Mouse (Mus musculus) CH12.LX (cell line): Measurements from ENCODE around the gene Nab2. TPM values are rescaled to one million over a fixed set of nuclear protein-coding genes. Genes with fewer than 3 reads are reported as not detected.

Source experiments
- DNase-seq: peaks from one replicate; pipeline ENCODE4 v3.0.0-alpha.2; 2013; ENCODE audit errors: extremely low read depth
- H3K27ac ChIP-seq: 2 replicates; pipeline ENCODE4 v1.5.1; 2012; ENCODE audit warnings: low read depth, mild to moderate bottlenecking, control low read depth, moderate library complexity; ENCODE audit not compliant: insufficient read depth
- H3K27me3 ChIP-seq: replicated peaks from 2 replicates; pipeline ENCODE3; 2012; ENCODE audit warnings: inconsistent platforms
- H3K36me3 ChIP-seq, 2 experiments: replicated peaks in 1 of 2; 2 replicates each; pipeline versions ENCODE3 to v1.6.1; 2012; ENCODE audit warnings: inconsistent platforms in 1 of 2, low read length in 1 of 2, mild to moderate bottlenecking in 1 of 2, mixed read lengths in 1 of 2, moderate library complexity in 1 of 2; ENCODE audit not compliant: control insufficient read depth in 1 of 2, insufficient read depth in 1 of 2
- H3K4me1 ChIP-seq, 2 experiments: 2 replicates each; pipeline ENCODE4 v1.6.1; 2012; ENCODE audit warnings: inconsistent platforms in 1 of 2, moderate library complexity in 1 of 2; ENCODE audit not compliant: insufficient read depth in 2 of 2, control insufficient read depth in 1 of 2
- H3K4me2 ChIP-seq: 2 replicates; pipeline ENCODE4 v1.6.1; 2012; ENCODE audit warnings: low read depth, mild to moderate bottlenecking, control low read depth; ENCODE audit not compliant: poor library complexity, insufficient read depth, severe bottlenecking
- H3K4me3 ChIP-seq, 3 experiments: fragments of 150-350 bp in 1 of 3; sonication (generic) in 1 of 3; replicated peaks in 1 of 3; 2 replicates each; pipeline versions ENCODE3 to v1.5.1; 2011 to 2012; ENCODE audit warnings: low read depth in 2 of 3, low read length in 2 of 3, mild to moderate bottlenecking in 2 of 3, moderate library complexity in 2 of 3, control low read depth in 1 of 3, improper control_type of control experiment in 1 of 3, inconsistent platforms in 1 of 3, mixed read lengths in 1 of 3; ENCODE audit not compliant: poor library complexity in 1 of 3
- H3K79me2 ChIP-seq: replicated peaks from 2 replicates; pipeline ENCODE4 v1.6.1; 2012; ENCODE audit warnings: mild to moderate bottlenecking, moderate library complexity; ENCODE audit not compliant: control insufficient read depth, poor library complexity, insufficient read depth, severe bottlenecking; ENCODE audit errors: extremely low read depth
- H3K9ac ChIP-seq: 2 replicates; pipeline ENCODE4 v1.6.1; 2012; ENCODE audit warnings: low read depth, mild to moderate bottlenecking, control low read depth, moderate library complexity; ENCODE audit not compliant: insufficient read depth
- H3K9me3 ChIP-seq: replicated peaks from 2 replicates; pipeline ENCODE3; 2012; ENCODE audit warnings: low read length, inconsistent platforms, mixed read lengths
- CHD1 ChIP-seq: IDR thresholded peaks from 2 replicates; pipeline ENCODE4 v1.6.1; 2012; ENCODE audit warnings: low read depth, low read length, improper control_type of control experiment, inconsistent platforms
- CHD2 ChIP-seq: IDR thresholded peaks from 2 replicates; pipeline ENCODE4 v1.6.1; 2011; ENCODE audit warnings: low read length, improper control_type of control experiment
- ETS1 ChIP-seq: conservative IDR thresholded peaks from 2 replicates; pipeline ENCODE4 v1.6.1; 2012; ENCODE audit warnings: low read depth, mild to moderate bottlenecking, inconsistent platforms, low read length, improper control_type of control experiment, moderate library complexity
- GABPA ChIP-seq: IDR thresholded peaks from 2 replicates; pipeline ENCODE4 v1.6.1; 2012; ENCODE audit warnings: low read depth, low read length, improper control_type of control experiment, inconsistent platforms; ENCODE audit not compliant: insufficient replicate concordance
- IRF4 ChIP-seq: IDR thresholded peaks from 2 replicates; pipeline ENCODE4 v1.6.1; 2014; ENCODE audit warnings: low read depth, mild to moderate bottlenecking, inconsistent platforms, low read length, improper control_type of control experiment
- JUND ChIP-seq: conservative IDR thresholded peaks from 2 replicates; pipeline ENCODE4 v1.6.1; 2011; ENCODE audit warnings: low read depth, low read length, improper control_type of control experiment
- KAT2A ChIP-seq: IDR thresholded peaks from 2 replicates; pipeline ENCODE4 v1.6.1; 2012; ENCODE audit warnings: low read length, improper control_type of control experiment, inconsistent platforms; ENCODE audit not compliant: insufficient replicate concordance
- MAFK ChIP-seq: IDR thresholded peaks from 2 replicates; pipeline ENCODE4 v1.6.1; 2011; ENCODE audit warnings: low read length, improper control_type of control experiment; ENCODE audit not compliant: insufficient replicate concordance
- MAX ChIP-seq: IDR thresholded peaks from 2 replicates; pipeline ENCODE4 v1.6.1; 2011; ENCODE audit warnings: low read length, improper control_type of control experiment
- MAZ ChIP-seq: IDR thresholded peaks from 2 replicates; pipeline ENCODE4 v1.6.1; 2012; ENCODE audit warnings: low read depth, mild to moderate bottlenecking, inconsistent platforms, low read length, improper control_type of control experiment, moderate library complexity
- MXI1 ChIP-seq: IDR thresholded peaks from 2 replicates; pipeline ENCODE4 v1.6.1; 2011; ENCODE audit warnings: mild to moderate bottlenecking, low read depth, low read length, improper control_type of control experiment
- MYC ChIP-seq: IDR thresholded peaks from 2 replicates; pipeline ENCODE4 v1.6.1; 2011; ENCODE audit warnings: low read depth, mild to moderate bottlenecking, improper control_type of control experiment, low read length
- NELFE ChIP-seq: IDR thresholded peaks from 2 replicates; pipeline ENCODE4 v1.6.1; 2011; ENCODE audit warnings: low read depth, low read length, improper control_type of control experiment
- NRF1 ChIP-seq: IDR thresholded peaks from 2 replicates; pipeline ENCODE4 v1.6.1; 2014; ENCODE audit warnings: low read depth, mild to moderate bottlenecking, inconsistent platforms, low read length, improper control_type of control experiment, moderate library complexity
- PAX5 ChIP-seq: IDR thresholded peaks from 2 replicates; pipeline ENCODE4 v1.6.1; 2012; ENCODE audit warnings: low read length, inconsistent platforms, mixed read lengths
- POLR2A ChIP-seq: IDR thresholded peaks from 2 replicates; pipeline ENCODE4 v1.6.1; 2011; ENCODE audit warnings: low read depth, mild to moderate bottlenecking, improper control_type of control experiment, low read length
- POLR2AphosphoS2 ChIP-seq: IDR thresholded peaks from 2 replicates; pipeline ENCODE4 v1.6.1; 2011; ENCODE audit warnings: low read depth, low read length, improper control_type of control experiment
- RAD21 ChIP-seq: IDR thresholded peaks from 2 replicates; pipeline ENCODE4 v1.6.1; 2011; ENCODE audit warnings: low read depth, mild to moderate bottlenecking, low read length, improper control_type of control experiment, moderate library complexity
- RCOR1 ChIP-seq: conservative IDR thresholded peaks from 2 replicates; pipeline ENCODE4 v1.6.1; 2012; ENCODE audit warnings: low read depth, mild to moderate bottlenecking, inconsistent platforms, low read length, improper control_type of control experiment
- SIN3A ChIP-seq: IDR thresholded peaks from 2 replicates; pipeline ENCODE4 v1.6.1; 2012; ENCODE audit warnings: low read length, improper control_type of control experiment, inconsistent platforms
- UBTF ChIP-seq: IDR thresholded peaks from 2 replicates; pipeline ENCODE4 v1.6.1; 2012; ENCODE audit warnings: low read depth, mild to moderate bottlenecking, inconsistent platforms, low read length, improper control_type of control experiment, moderate library complexity
- USF2 ChIP-seq: conservative IDR thresholded peaks from 2 replicates; pipeline ENCODE4 v1.6.1; 2011; ENCODE audit warnings: low read depth, low read length, improper control_type of control experiment
- ZKSCAN1 ChIP-seq: IDR thresholded peaks from 2 replicates; pipeline ENCODE4 v1.6.1; 2012; ENCODE audit warnings: low read depth, inconsistent platforms, low read length, improper control_type of control experiment, borderline replicate concordance
- ZNF384 ChIP-seq: IDR thresholded peaks from 2 replicates; pipeline ENCODE4 v1.6.1; 2012; ENCODE audit warnings: low read depth, low read length, improper control_type of control experiment, inconsistent platforms
- dilution Hi-C: fragments of 300-500 bp; cut with MboI; formaldehyde crosslinking; loops from 2 replicates; pipeline ENCODE4 v1.14.3; 2020; ENCODE audit warnings: low sequenced_read_pairs; ENCODE audit not compliant: extremely low pct_unique_long_range_greater_than_20kb, extremely low pct_ligation_motif_present
- in situ Hi-C: fragments of 300-500 bp; cut with MboI; formaldehyde crosslinking; loops from 3 replicates; pipeline ENCODE4 v1.14.3; 2019; ENCODE audit warnings: low sequenced_read_pairs, low pct_ligation_motif_present, low pct_unique_long_range_greater_than_20kb, mixed read lengths
- polyA plus RNA-seq: library from polyadenylated mRNA; unstranded; fragments of >175 nt; gene quantifications from 2 replicates; pipeline ENCODE4 v1.2.1, GENCODE M21; 2012; ENCODE audit warnings: low read depth; ENCODE audit not compliant: insufficient read length
- total RNA-seq, 2 experiments: library from RNA; depleted of rRNA; stranded (reverse); fragments of 300-350 nt in 1 of 2; fragments of >200 nt in 1 of 2; gene quantifications; 2 replicates each; pipeline ENCODE4 v1.2.3; 2012 to 2014

Gene Nab2
- total and polyA plus RNA-seq, 3 experiments: 8.1 to 10.0 (median 9.2) TPM

- no peak overlapping the region for H3K27ac ChIP-seq
- no peak overlapping the region for H3K4me3 ChIP-seq
- no peak for DNase-seq
- no peaks in the 10 kb centered on the region for H3K9me3 ChIP-seq
- H3K4me2 ChIP-seq: no peak overlapping the region
- H3K79me2 ChIP-seq: no peaks in the 10 kb centered on the region
- peaks cover 26% of the 10 kb centered on the region for H3K27me3 ChIP-seq
- peaks cover 21 to 70% of the 10 kb centered on the region in 2 experiments for H3K4me1 ChIP-seq
- dilution Hi-C loops: no loop called here
- in situ Hi-C loops: no loop called here
- TF ChIP-seq RCOR1 (no peak), MAFK (no peak), CHD1 (no peak), POLR2AphosphoS2 (no peak), CHD2 (no peak), SIN3A (no peak), ETS1 (no peak), GABPA (no peak), NRF1 (no peak), PAX5 (no peak)
- H3K9ac ChIP-seq: no peak overlapping the region
- H3K36me3 ChIP-seq: peaks cover 5 to 30% of the 10 kb centered on the region in 2 experiments
Observed at GRCm38 (mm10) chr10:127664891-127665290, 3.5 kb downstream of the Nab2 start.

- Histone ChIP-seq H3K4me2 (no peak overlapping the region), H3K79me2 (no peaks in the 10 kb centered on the region), H3K27ac (no peak overlapping the region), H3K36me3 (peaks cover 13 to 37% of the 10 kb centered on the region in 2 experiments), H3K9me3 (no peaks in the 10 kb centered on the region), H3K4me3 (no peak overlapping the region), H3K4me1 (peaks cover 17 to 65% of the 10 kb centered on the region in 2 experiments), H3K27me3 (peaks cover 26% of the 10 kb centered on the region), H3K9ac (no peak overlapping the region)
- in situ Hi-C loops: no loop called here
- no peak for TF ChIP-seq IRF4
- TF ChIP-seq NELFE: no peak
- no peak for TF ChIP-seq POLR2A
- no peak for TF ChIP-seq KAT2A
- no peak for TF ChIP-seq USF2
- no peak for TF ChIP-seq MAX
- TF ChIP-seq RAD21: no peak
- TF ChIP-seq ZNF384: no peak
- no peak for TF ChIP-seq JUND
- TF ChIP-seq CHD1: no peak
- no peak for TF ChIP-seq NRF1
- TF ChIP-seq MXI1: no peak
- no peak for TF ChIP-seq ZKSCAN1
- TF ChIP-seq MYC: no peak
- TF ChIP-seq UBTF: no peak
- no peak for TF ChIP-seq MAZ
- dilution Hi-C loops: no loop called here
- DNase-seq: no peak
Observed at GRCm38 (mm10) chr10:127664166-127664565, 4.2 kb downstream of the Nab2 start.
